Mouse (Mus musculus) spleen, adult 2 months (tissue): ENCODE results near the gene Ube4b. TPM values are rescaled to one million over a fixed set of nuclear protein-coding genes. Genes with fewer than 3 reads are reported as not detected.

Source experiments
- DNase-seq, 2 experiments: peaks; one replicate each; pipeline versions ENCODE4 v3.0.0 to v3.0.0-alpha.2; 2012 to 2021; ENCODE audit warnings: low spot score in 2 of 2, low read depth in 1 of 2
- H3K27ac ChIP-seq: fragments of 200-500 bp; 2 replicates; pipeline ENCODE4 v1.5.1; 2012; ENCODE audit warnings: low read length, inconsistent platforms; ENCODE audit not compliant: insufficient read depth
- H3K27me3 ChIP-seq: fragments of 200-500 bp; 2 replicates; pipeline ENCODE4 v1.6.1; 2012; ENCODE audit warnings: mild to moderate bottlenecking, moderate library complexity, low read length, inconsistent platforms; ENCODE audit not compliant: control insufficient read depth, insufficient read depth
- H3K36me3 ChIP-seq: fragments of 200-500 bp; 2 replicates; pipeline ENCODE4 v1.6.1; 2012; ENCODE audit warnings: mild to moderate bottlenecking, low read length, inconsistent platforms; ENCODE audit not compliant: control insufficient read depth, insufficient read depth
- H3K4me1 ChIP-seq: fragments of 200-500 bp; 2 replicates; pipeline ENCODE4 v1.6.1; 2011; ENCODE audit warnings: inconsistent platforms; ENCODE audit not compliant: control insufficient read depth, insufficient read depth, insufficient read length
- H3K4me3 ChIP-seq: fragments of 200-500 bp; 2 replicates; pipeline ENCODE4 v1.5.1; 2011; ENCODE audit warnings: mild to moderate bottlenecking, inconsistent platforms; ENCODE audit not compliant: insufficient read depth, insufficient read length; ENCODE audit errors: extremely low read depth
- CTCF ChIP-seq: fragments of 200-500 bp; IDR thresholded peaks from 2 replicates; pipeline ENCODE4 v1.5.1; 2011; ENCODE audit warnings: mild to moderate bottlenecking, inconsistent platforms; ENCODE audit not compliant: insufficient read depth, insufficient read length, insufficient replicate concordance; ENCODE audit errors: extremely low read depth
- POLR2A ChIP-seq: fragments of 200-500 bp; IDR thresholded peaks from 2 replicates; pipeline ENCODE4 v1.6.1; 2011; ENCODE audit warnings: low read depth, low read length, inconsistent platforms
- WGBS: fragments of 180-500 bp; shearing (Covaris S2); methylation state at CpG from one replicate; pipeline ENCODE4 v1.1.7; 2018; 5-methylcytosine and 5-hydroxymethylcytosine counted together
- polyA plus RNA-seq: library from polyadenylated mRNA; depleted of rRNA; stranded (reverse); fragments of >200 nt; gene quantifications from 2 replicates; pipeline ENCODE4 v1.2.3, GENCODE M21; 2012

Gene Ube4b
- polyA plus RNA-seq, 1 experiment, result 36.6 TPM

- TF ChIP-seq POLR2A (no peak), CTCF (no peak)
- Histone ChIP-seq H3K4me1 (no peaks in the 10 kb centered on the region), H3K27ac (no peak overlapping the region), H3K27me3 (no peaks in the 10 kb centered on the region), H3K4me3 (no peak overlapping the region), H3K36me3 (peaks cover 36% of the 10 kb centered on the region)
- no peak for DNase-seq
- 86% methylated on average over 4 of the region's 4 CpGs for WGBS
These were observed 97.8 kb downstream of the Ube4b start for GRCm38 (mm10) chr4:149328735-149329134.

GRCm38 (mm10) chr4:149327281-149327680, 99.3 kb downstream of the Ube4b start:
- 91% methylated on average over 7 of the region's 7 CpGs for WGBS
- H3K27ac ChIP-seq, result no peak overlapping the region
- TF ChIP-seq POLR2A, result no peak
- no peak for TF ChIP-seq CTCF
- H3K36me3 ChIP-seq, result peaks cover 30% of the 10 kb centered on the region
- no peak overlapping the region for H3K4me3 ChIP-seq
- DNase-seq, result no peak
- no peaks in the 10 kb centered on the region for H3K27me3 ChIP-seq
- H3K4me1 ChIP-seq, result peaks cover 2% of the 10 kb centered on the region; the same call in 1 of the 2 replicates

- no peak for TF ChIP-seq CTCF
- no peak for TF ChIP-seq POLR2A
- Histone ChIP-seq H3K4me1 (peaks cover 4% of the 10 kb centered on the region; the same call in 1 of the 2 replicates), H3K27me3 (no peaks in the 10 kb centered on the region), H3K27ac (no peak overlapping the region), H3K4me3 (no peak overlapping the region), H3K36me3 (peaks cover 21% of the 10 kb centered on the region)
- no peak for DNase-seq
- WGBS, result 90% methylated on average over 10 of the region's 10 CpGs
These were observed 101.0 kb downstream of the Ube4b start for GRCm38 (mm10) chr4:149325411-149326162.

- TF ChIP-seq POLR2A (no peak), CTCF (no peak)
- 80% methylated on average over 16 of the region's 16 CpGs for whole genome bisulfite sequencing
- H3K4me1 ChIP-seq, result peaks cover 4% of the 10 kb centered on the region; the same call in 1 of the 2 replicates
- H3K27ac ChIP-seq, result no peak overlapping the region
- DNase-seq, result no peak
- no peak overlapping the region for H3K4me3 ChIP-seq
- peaks cover 5% of the 10 kb centered on the region; the same call in 1 of the 2 replicates for H3K36me3 ChIP-seq
- H3K27me3 ChIP-seq, result no peaks in the 10 kb centered on the region
These were observed 102.8 kb downstream of the Ube4b start for GRCm38 (mm10) chr4:149323730-149324129.

GRCm38 (mm10) chr4:149322718-149323117, 103.8 kb downstream of the Ube4b start:
- Histone ChIP-seq H3K4me3 (no peak overlapping the region), H3K4me1 (peaks cover 4% of the 10 kb centered on the region; the same call in 1 of the 2 replicates), H3K36me3 (peaks cover 1% of the 10 kb centered on the region; the same call in 1 of the 2 replicates), H3K27me3 (no peaks in the 10 kb centered on the region), H3K27ac (no peak overlapping the region)
- 33% methylated on average over 6 of the region's 6 CpGs for WGBS
- DNase-seq, result no peak
- TF ChIP-seq CTCF, result no peak
- no peak for TF ChIP-seq POLR2A

- TF ChIP-seq CTCF, result no peak
- no peak for TF ChIP-seq POLR2A
- WGBS, result 40% methylated on average over 4 of the region's 4 CpGs
- no peak for DNase-seq
- H3K36me3 ChIP-seq, result peaks cover 1% of the 10 kb centered on the region; the same call in 1 of the 2 replicates
- H3K4me1 ChIP-seq, result peaks cover 4% of the 10 kb centered on the region; the same call in 1 of the 2 replicates
- H3K27ac ChIP-seq, result no peak overlapping the region
- no peaks in the 10 kb centered on the region for H3K27me3 ChIP-seq
- 0 out of 2 replicates have a peak overlapping the region, but pooled peaks have one; percentile 3 for H3K4me3 ChIP-seq
These were observed 104.3 kb downstream of the Ube4b start for GRCm38 (mm10) chr4:149322286-149322685.

GRCm38 (mm10) chr4:149319088-149319487, 107.5 kb downstream of the Ube4b start:
- H3K36me3 ChIP-seq, result no peaks in the 10 kb centered on the region
- 84% methylated on average over 9 of the region's 9 CpGs for WGBS
- no peak overlapping the region for H3K4me3 ChIP-seq
- no peak overlapping the region for H3K27ac ChIP-seq
- TF ChIP-seq CTCF (no peak), POLR2A (no peak)
- no peak for DNase-seq
- peaks cover 4% of the 10 kb centered on the region; the same call in 1 of the 2 replicates for H3K4me1 ChIP-seq
- no peaks in the 10 kb centered on the region for H3K27me3 ChIP-seq
